Mouse (Mus musculus): ENCODE measurements around the gene Unc5b. TPM values are rescaled to one million over a fixed set of nuclear protein-coding genes. Genes with fewer than 3 reads are reported as not detected.

The Unc5b gene
- polyA plus RNA-seq (2012; fragmentation: generic; extraction: Trizol): 10 to 100 TPM in 1 of 2 experiments, 1 to 10 TPM in 1; 9.9 to 11.0 TPM

DNA sequence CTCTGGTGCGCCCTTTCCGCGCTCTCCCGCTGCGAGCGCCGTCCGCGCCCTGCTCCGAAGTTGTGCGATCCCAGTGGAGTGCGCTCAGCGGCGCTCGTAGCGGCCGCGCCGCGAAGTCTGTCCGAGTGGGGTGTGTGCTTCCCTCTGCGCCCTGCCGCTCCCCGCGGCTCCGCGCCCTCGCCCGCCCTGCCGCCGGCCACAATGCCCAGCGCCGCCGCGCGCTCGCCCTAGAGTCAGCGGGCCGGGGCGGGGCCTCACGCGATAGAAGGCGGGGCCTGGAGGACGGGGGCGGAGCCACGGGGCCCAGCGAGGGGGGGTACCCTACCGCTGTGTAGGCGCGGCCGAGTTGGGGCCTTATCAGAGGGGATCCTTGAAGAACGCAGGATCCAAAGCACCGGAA is at the start of gene Unc5b:
Unc5b (minus strand) TSS at position 203 of the 400 bp plus-strand sequence.

DNA sequence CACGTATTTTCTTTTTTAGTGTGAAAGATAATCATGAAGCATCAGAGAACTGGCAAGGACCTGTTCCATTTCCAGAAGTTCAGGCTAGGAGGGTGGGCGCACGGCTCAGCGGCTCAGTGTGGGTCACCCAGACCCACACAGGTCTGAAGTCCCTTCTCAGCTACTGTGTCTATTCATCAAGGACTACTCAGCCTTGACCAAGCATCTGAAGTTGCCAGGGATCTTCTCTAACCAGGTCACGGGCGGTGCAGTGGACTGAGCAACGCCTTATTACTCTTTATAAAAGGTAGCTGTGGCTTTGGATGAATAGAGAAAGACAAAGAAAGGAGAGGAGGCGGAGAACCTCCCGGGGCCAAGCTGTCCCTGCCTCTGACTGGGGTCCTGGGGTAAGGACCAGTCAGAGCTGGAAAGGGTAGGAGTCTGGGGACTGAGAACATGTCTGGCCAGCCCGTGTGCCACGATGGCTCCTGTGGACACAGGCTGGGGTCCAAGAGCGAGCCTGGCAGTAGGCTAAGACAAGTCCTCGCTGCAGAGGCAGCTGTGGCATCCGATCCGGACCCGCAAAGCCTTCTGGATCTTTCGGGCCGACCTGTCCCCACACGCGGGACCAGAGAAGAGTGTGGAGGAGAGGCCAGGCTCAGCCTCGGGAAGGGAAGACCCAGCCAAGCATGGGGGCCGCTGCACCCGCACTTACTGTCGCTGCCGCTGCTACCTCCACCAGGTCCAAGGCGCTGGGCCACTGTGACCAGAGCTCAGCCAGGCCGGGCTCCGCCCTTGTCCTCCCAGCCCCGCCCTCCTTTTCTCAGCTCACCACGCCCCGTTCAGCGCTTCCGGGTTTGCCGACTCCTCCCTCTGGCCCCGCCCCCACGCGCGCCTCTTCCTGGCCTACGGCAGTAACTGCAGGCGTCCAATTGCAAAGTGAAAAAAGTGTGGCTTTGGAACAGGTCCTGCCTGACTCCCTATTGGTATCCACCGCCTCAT is 79.1 kb downstream of the Unc5b start, which contains the start of gene Slc29a3:
Slc29a3 (minus strand) TSS at position 755 of the 981 bp plus-strand sequence.

Other genes starting within 250 kb of the Unc5b start
- under 1 TPM; 0.05 to 0.34 TPM for gene Cdh23, start 135.1 kb downstream of the Unc5b start, polyA plus RNA-seq (2012; fragmentation: generic; extraction: Trizol)
- 10 to 100 TPM in 1 of 2 experiments, 1 to 10 TPM in 1; 1.2 to 14.9 TPM for gene Slc29a3, start 78.8 kb downstream of the Unc5b start, polyA plus RNA-seq (2012; fragmentation: generic; extraction: Trizol)